Mouse (Mus musculus) urinary bladder, postnatal 25 days (tissue): ENCODE data around the gene Fmnl2.

ENCODE experiments used
- DNase-seq: peaks from one replicate; pipeline ENCODE4 v3.0.0; 2022; ENCODE audit warnings: low spot score

Fmnl2 gene

DNA sequence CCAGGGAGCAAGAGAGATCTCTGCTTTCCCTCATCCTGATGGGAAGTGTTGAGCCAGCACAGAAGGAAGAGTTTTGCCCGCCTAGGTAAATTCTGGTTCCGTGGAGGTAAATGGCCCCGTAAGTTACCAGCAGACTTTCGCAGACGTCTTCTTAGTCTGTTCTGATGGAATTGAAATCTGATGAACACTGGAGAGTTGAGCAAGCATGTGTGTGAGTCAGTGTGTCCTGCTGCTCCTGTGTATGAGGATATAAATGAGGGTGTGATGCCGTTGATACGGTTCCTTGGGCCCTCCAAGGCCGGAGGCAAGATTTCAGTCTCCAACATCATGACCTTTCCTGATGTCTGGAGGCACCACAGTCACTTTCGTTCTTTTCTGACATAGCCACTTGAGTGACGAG is 98.2 kb downstream of the Fmnl2 start:
- no peak for DNase-seq

DNA sequence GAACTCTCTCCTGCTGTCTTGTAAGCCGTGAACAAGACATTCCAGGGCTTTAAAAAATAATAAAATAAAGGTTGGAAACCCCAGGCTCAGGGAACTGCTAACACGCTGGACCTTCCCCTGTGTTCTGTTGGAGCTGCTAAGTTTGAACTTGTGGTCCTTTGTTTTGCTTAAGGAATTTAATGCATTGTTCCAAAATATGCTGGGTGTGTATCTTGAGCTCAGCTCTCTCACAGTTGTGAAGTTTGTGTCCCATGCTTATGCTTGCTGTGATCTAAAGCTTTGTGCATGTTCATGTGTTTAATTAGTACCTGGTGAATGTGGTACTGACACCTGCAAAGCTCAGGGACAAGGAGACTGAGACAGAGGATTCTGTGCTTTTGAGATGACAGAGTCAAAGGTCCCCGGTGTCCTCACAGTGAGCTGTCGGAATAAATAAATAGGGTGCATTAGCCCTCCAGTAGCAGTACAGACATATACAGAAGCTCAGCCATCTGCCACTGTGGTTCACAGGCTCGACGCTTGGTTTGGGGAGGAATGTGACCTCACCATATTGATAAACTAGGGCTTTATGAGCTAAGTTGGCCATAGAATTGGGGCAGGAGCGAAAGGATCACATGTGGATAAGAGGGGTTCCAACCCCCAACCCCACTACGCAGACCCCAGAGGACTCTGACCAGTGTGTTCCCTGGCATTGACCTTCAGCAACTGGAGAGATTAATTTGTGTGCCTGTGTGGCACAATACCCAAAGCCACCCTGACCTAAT is 100.3 kb downstream of the Fmnl2 start:
- DNase-seq: no peak

DNA sequence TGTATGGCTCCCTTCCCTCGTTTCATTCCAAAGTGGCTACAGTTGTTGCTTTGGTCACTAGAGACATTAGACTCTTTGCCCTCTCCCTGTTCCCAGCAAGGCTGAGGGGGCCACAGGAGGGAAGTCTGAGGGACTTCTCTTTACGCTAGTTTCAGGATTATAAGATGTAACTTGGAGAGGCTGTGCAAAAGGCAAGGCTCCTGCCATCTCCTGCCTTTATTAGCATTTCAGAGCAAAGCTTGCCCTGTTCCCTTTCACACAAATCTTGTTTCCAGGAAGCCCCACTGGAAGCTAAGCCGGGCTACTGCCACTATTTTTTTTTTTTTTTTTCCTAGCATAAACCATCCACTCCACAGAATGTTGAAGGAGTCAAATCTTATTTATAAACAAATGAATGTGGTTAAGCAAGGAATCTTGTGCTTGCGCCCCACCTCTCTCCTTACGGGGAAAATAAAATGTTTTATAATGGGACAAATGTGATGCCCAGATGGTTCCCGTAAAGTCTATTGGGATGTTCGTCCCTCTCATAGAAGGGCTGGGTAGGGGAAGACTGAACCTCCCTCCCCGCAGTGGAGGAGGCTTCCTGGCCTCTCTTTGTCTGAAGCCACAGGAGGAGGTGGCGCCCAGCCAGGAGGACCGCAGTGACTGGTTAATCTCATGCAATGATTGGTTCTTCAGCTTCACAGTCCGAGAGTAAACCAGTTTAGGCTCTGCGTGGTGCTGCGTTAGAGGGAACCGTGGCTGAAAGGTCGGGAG is 101.1 kb downstream of the Fmnl2 start:
- peak; percentile 46 for DNase-seq

DNA sequence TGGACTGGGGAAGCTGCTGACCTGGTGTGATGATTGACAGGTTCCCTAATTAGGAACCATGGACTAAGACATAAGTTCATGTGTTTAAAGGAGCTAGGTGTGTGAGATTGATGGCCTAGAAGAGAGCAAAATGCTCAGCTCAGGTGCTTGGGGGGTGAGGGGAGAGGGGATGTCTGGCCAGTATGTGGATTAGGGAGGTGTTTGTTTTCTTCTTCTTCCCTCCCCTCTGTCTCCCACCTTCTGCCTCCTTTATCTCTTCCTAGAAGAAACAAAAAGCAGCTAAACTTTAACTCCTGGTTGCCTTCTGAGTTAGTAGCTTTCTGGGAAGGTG is 101.6 kb downstream of the Fmnl2 start:
- no peak for DNase-seq

DNA sequence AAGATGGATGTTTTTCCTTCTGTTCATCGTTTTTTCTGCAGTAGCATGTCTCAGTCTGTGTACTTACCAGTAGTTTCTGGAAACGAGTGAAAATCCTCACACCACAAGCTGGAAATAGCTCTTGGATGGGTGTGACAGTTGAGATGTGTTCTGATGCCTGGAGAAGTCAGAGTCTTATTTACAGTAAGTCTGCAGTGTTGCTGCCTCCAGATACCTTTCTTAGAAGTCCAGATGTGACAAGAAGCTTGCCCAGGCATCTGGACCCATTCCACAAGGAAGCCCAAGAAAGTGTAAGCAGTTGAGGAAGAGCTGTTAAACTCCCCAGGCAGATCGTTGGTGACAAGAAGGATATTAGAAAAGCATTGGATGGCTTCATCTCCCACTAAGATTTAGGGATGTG is 102.3 kb downstream of the Fmnl2 start:
- no peak for DNase-seq

DNA sequence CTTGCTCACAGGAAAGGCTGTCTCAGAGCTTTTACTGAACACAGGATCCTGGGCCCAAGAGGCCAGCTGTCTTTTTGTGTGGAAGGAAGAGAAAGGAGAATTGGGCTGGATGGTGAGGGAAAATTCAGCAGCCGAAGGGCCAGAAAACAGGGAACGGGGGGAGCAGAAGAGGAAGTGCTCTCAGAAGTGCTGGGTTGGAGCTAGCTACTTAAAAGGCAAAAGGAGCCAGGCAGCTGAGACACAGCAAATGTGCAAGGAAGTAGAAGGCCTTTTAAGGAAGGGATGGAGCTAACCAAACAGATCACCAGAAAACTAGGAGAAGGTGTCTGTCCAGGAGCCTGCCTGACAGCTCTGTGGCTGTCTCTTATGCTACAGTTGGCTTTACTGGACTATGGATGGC is 103.0 kb downstream of the Fmnl2 start:
- no peak for DNase-seq

DNA sequence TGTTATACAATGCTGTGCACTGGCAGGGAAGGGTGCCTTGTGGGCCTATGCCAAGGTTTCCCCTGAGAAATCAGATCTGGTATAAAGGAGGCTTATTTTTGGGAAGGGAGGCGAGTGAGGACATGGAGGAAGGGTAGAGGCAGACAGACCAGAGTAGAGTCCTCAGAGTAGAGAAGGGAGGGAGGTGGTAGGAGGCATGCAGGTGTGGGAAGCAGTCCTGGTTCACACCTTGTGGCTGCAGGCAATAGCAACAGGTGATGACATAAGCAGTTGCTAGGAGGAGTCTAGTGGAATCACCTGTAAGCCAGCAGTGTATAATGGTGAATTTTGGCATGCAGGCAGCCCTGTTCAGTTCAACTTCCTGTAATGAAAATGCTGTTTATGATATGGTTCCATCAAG is 105.8 kb downstream of the Fmnl2 start:
- no peak for DNase-seq

DNA sequence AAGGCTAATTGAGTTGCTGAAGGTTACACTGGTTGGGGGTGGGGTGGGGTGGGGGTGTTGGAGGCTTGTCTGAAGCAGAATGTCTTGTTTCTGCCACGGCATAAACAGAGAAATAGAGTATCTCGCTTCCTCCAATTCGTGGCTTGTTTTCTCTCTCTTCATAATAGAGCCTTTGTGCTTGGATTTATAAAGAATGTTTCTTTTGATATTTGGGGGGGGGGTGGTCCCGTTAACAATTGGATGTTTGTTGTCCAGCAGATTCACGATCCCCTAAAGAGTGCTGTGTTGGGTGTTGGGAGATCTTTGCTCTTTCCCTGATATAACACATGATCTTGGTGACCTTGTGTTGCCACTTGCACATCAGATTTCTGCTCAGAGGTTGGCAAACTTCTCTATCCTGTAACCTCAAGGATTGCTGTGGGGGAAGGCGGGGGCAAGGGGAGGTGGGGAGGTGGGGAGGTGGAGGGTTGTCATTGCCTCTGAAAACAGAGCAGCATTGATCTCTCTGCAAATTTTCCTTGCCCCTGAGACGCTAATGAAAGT is 106.8 kb downstream of the Fmnl2 start:
- DNase-seq: no peak

DNA sequence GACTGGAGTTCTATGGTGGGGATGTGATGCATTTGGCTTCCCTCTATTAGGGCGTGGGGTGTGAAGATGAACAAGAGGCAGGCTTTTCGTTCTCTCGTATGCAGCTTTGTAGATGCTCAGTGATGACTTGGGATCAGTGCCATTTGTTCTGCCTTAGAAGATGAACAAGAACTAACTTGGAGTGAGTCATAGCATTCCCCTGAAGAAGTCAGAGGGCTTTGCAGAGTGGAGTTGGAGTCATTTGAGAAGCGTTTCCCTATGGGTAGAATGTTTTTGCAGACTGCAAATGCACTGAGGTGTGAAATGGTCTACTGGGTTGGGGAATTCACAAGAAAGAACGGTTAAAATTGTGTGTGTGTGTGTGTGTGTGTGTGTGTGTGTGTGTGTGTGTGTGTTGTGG is 108.6 kb downstream of the Fmnl2 start:
- no peak for DNase-seq

DNA sequence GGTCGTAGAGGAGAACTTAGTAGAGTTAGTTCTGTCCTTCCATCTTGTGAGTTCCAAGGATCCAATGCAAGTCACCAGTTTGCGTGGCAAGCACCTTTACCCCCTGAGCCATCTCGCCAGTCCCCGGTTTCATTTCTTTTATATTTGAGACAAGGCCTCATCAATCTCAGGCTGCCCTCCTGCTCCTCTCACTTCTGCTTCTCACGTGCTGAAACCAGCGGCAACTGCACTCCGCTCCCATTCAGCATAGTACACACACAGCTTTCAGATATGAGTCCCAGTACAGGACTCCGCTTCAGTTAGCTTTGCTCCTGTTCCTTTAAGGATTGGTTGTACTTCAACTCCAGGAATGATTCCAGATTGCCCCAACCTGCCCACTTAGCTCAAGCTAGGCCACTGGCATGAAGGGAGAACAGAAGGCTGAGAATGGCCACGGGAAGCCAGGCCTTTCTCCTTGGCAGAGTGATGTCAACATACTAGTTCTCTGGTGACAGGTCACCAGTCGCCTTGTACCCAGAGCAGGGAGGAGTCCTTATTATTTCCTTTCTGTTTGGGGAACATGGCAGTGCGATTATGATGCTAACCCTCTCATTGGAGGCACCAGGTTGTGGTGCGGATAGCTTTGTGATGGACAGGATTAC is 109.3 kb downstream of the Fmnl2 start:
- DNase-seq: no peak

DNA sequence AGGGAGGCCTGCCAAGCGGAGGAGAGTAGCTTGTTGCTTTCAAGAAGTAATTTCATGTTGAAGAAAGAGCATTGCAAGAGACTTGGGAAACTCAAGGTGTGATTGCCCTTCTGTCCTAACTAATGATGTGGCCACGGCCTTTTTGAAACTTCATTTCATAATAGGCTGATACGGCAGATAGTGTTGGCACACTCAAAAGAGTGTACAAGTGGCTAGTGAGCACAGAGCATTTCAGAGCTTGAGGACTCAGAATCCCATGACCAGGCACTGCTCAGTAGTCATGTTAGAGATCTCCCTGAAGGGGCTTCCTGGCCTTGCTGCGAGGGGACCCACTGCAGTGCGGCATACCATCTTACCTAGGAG is 109.8 kb downstream of the Fmnl2 start:
- DNase-seq: no peak

DNA sequence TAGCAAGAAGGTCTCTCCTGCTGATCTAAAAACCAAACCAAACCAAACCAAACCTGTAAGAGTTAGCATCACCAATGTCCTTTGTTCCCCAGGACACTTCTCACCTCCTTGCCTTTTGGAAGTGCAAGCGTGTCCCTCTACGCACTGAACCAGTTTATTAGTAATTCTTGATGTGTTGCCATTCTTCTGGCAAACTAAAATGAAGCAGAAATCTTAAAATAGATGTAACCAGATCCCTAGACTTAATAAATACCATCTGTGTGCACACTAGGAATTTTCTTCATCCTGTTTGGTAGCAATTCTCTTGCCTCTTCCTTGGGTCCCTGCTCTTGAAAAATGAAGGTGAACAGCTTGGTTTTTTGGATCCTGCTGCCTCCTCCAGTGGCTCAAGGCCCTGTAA is 111.2 kb downstream of the Fmnl2 start:
- no peak for DNase-seq

DNA sequence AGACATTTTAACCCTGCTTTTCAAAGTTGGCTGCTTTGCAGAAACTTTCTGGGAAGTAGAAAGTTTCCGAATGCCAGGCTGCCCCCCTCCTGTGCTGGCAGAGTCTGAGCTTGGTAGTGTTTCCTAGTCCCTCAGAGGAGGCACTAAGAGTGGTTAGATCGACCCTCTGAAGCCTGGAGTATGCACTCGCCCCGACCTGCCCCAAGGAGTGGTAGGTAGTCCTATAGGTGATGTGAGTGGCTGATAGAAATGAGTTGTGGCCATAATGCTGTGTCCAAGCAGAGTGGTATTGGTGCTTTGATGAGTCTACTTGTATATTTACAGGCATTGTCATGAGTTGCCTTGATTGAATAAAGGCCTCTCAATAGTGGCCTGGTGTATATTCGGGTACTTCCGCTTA is 116.4 kb downstream of the Fmnl2 start:
- no peak for DNase-seq

DNA sequence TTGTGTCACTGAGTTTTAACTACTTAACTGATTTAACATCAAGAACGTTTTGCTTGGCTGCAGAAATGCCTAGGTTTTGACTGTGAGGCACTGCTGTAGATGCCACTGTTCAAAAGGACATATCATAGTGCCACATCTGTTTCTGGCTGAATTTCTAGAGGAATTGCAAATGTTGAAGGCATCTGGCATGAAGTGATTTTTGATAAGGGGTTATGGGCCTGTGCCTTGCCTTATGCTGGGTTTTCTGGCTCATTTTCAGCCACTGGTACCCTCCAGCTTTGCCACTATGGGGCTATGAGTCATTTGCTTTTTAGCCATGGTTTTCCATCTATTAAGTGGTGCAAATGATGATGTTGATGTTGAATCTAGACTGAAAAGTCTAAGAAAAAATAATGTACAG is 117.1 kb downstream of the Fmnl2 start:
- DNase-seq: no peak

DNA sequence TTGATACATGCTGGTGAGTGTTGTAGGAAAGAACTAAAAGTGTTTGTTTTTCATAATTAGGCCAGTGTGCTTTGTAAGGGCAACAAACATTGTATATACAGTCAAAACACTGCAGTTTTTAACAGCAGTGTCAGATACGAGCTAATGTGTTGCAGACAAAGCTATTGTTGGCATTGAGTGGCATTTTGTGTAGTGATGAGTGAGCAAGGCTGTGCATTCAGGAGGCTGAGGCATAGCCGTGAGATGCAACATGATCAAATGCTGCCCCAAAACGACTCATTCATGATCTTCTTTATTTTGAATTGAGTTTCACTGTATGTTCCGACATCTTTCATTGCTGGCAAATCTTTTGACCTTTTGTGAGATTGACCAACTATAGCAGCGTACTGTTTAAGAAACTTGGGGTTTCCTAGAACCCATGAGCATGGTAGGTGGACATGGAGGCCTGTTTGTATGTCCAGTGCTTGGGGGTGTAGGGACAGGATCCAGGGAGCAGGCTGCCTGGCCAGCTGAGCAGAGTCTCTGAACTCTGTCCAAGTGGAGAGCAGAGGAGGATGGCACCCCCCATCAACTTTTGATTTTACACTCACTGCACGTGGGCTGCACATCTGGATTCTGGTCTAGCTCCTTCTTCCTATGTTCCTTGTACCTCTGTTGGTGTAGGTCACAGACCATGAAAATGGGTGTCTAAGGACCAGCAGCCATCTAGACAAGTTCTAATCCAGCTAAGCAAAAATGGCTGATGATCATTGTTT is 120.4 kb downstream of the Fmnl2 start:
- DNase-seq: no peak

DNA sequence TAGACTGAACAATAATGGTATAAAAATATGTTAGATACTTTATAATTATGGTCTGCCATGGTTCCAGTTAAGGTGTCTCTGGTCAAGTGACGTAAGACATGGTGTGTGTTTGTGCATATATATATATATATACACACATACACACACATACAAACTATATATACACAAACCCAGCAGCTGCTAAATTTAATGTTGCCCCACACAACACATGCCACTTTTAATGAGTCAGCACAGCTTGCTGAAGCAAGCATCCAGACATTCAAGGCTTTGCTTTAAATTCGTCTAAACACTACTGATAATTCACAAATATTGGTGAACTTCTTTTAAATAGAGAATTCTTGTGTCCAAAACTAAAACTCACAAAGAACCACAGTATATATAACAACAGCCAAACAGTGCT is 121.1 kb downstream of the Fmnl2 start:
- DNase-seq: no peak

DNA sequence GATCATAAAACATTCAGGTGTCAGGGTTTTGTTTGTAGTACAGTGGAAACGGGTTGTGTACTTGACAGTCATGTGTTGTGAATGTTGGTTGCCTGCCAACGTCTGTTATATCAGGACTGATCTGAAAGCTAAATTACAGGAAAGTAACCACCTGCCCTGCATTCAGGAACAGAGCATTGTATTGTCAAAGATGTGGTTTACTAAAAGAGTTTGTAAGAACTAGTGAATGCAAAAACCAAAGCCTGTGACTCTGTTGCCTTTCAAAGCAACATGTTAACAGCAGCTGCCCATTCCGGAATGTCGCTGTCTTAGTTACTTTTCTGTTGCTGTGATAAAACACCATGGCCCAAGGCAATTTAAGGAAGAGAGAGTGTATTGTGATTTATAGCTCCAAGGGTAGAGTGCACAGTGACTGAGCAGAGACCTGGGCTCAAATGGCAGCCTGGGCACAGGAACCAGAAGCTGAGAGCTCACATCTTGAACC is 121.7 kb downstream of the Fmnl2 start:
- DNase-seq: no peak

DNA sequence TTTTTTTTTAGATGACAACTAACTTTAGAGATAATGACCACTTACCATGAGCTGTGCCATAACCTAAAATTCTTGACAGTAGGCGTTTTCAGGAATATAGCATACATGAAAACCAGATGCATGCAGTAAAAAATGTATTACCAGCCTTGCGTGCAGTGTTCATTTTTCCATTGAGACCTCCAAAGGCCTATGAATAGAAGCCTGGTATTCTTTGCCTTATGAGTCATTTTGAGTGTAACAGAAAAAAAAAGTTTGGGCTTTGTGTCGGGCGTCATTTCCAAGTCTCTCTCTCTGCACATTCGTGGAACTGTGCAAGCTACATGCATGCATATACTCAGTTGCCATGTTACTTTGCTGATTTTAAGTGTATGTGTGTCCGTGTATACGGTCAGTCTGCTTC is 123.5 kb downstream of the Fmnl2 start:
- DNase-seq: no peak

DNA sequence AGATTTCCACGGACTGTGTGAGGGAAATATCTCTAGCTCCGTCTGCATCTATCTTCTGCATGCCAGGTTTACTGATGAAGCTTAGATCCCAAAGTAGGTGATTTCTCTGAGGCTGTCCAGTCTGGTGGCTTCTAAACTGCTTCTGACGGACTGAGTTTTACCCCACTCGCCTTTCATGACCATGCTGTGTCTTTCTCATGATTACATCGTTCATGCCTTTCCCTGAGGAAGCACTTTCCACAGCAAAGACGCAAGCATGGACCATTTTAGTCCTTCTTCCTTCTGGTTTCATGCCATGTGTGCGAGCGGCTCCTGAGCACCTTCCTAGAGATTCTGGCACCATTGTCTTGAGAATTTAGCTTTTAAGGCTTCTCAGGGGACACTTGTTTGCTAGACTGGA is 123.9 kb downstream of the Fmnl2 start:
- no peak for DNase-seq

DNA sequence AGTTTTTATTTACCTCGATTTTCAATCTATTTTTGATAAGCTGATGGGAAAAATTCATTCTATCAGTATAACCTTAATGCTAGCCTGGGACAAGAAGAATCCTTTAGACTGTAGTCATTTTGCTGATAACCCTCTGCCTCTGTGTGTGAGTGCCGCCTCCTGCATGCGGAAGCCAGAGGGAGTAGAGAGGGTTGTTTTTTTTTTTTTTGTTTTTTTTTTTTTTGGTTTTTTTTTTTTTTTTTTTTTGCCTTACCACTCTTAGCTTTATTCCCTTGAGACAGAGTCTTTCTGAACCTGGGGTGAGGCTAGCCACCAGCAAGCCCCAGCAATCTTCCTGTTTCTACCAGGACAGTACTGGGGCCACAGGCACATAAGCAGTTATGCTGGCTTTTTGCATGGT is 124.8 kb downstream of the Fmnl2 start:
- no peak for DNase-seq

DNA sequence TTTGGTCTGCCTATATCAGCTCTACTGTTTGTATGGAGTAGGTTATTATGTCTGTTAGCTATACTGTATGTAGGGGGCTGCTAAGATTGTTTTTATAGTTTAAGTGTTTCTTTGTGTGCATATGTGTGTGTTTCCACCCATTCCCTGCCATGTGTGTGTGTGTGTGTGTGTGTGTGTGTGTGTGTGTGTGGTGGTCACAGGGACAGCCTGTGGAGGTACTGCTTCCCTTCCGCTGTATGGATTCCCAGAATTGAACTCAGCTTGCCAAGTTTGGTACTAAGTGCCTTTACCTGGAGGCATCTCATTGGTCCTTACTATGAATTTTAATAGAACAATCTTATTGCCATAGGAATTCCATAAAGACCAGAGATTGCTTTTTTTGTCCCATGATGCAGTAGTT is 126.9 kb downstream of the Fmnl2 start:
- DNase-seq: no peak

DNA sequence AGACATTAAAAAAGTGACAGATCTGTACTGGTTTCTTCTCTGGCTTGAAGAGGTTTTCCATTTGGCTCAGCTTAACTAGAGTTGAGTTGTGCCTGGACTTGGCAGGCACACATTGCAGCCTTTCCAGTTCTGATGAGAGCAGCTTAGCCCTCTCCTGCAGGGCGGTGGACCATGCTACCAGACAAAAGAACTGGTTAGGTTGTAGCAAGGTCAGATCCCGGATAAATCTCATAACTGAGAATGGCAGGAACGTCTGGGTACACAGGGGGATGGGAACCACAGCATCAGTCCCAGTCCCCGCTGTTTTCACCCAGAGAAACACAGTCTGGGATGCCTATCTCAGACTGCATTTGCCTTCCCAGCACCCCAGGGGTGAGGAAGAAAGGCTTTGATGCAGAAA is 127.5 kb downstream of the Fmnl2 start:
- DNase-seq: no peak
